Mouse (Mus musculus): Measurements from ENCODE around the gene Plekhh2.
"Not testable (repeated sequence)": the region's sequence is repeated elsewhere in the genome, so short reads cannot be mapped to it uniquely, and the experiment has no call there.

Plekhh2 gene

DNA sequence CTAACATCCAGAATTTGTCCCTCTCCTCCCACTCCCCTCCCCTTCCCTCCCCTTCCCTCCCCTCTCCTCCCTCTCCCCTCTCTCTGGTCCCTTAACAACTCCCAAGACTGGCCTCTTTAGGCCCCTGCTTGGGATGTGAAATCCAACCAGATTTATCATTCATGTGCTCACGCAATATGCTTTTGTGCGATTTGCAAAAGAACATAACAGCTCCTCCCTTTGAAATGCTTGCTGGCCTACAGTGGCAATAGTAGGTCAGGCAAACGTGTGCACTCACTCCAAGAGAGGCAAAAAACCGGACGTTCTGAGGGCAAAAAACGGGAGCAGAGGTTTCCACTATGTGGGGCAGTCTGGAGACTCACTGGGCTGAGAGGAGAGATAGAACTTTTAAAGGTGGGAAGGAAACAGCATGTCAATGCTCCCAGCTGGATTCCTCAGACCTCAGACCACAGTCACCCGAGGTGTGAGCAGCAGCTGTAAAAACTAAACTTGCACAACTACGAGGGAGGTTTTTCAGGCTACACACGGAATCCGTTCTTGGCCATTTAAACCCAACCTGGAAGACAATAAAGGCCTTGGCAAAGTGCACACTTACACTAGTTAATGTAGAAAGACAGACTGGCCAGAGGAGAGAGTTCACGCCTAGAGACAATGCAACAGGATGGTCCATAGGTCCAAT lies 595 bp upstream of the Plekhh2 start:
- no peak for DNase-seq (ENCODE audit: extremely low spot score, low read depth, low spot score)

- DNase-seq (ENCODE audit: extremely low spot score, low read depth, low spot score) = no peak
These were observed 906 bp downstream of the Plekhh2 start for GRCm38 (mm10) chr17:84512516-84513085.

DNA sequence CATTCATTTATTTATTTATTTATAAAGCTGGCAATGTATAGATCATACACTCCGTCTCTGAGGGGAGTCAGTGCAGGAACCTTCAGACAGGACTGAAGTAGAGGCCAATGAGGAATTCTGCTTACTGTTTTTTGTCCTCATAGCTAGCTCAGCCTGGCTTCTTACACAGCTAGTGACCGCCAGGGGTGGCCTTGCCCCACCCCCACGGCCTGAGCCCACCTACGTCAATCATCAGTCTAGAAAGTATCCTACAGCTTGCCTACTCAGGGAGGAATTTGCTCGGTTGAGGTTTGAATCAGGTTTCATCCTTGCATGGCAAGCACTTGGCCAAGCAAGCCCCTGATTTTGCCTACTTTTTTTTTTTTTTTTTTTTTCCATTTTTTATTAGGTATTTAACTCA lies 4.2 kb downstream of the Plekhh2 start:
- no peak for DNase-seq (ENCODE audit: extremely low spot score, low read depth, low spot score)

GRCm38 (mm10) chr17:84519346-84519745 lies 7.7 kb downstream of the Plekhh2 start:
- DNase-seq (ENCODE audit: extremely low spot score, low read depth, low spot score) = no peak

DNA sequence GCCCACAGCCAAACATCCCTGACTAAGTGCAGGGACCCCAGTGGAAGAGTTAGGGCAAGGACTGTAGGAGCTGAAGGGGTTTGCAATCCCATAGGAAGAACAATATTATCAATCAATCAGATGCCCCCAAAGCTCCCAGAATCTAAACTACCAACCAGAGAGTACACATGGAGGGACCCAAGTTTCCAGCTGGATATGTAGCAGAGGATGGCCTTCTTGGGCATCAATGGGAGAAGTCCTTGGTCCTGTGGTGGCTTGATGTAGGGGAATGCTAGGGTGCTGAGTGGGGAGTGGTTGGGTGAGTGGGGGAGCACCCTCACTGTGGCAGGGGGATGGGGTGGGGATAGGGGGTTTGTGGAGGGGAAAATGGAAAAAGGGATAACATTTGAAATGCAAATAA lies 8.4 kb downstream of the Plekhh2 start:
- no peak for DNase-seq (ENCODE audit: extremely low spot score, low read depth, low spot score)

- no peak for DNase-seq (ENCODE audit: extremely low spot score, low read depth, low spot score)
These were observed 17.7 kb downstream of the Plekhh2 start for GRCm38 (mm10) chr17:84529356-84529755.

GRCm38 (mm10) chr17:84530202-84530796 lies 18.6 kb downstream of the Plekhh2 start:
- DNase-seq (ENCODE audit: extremely low spot score, low read depth, low spot score) = no peak

DNA sequence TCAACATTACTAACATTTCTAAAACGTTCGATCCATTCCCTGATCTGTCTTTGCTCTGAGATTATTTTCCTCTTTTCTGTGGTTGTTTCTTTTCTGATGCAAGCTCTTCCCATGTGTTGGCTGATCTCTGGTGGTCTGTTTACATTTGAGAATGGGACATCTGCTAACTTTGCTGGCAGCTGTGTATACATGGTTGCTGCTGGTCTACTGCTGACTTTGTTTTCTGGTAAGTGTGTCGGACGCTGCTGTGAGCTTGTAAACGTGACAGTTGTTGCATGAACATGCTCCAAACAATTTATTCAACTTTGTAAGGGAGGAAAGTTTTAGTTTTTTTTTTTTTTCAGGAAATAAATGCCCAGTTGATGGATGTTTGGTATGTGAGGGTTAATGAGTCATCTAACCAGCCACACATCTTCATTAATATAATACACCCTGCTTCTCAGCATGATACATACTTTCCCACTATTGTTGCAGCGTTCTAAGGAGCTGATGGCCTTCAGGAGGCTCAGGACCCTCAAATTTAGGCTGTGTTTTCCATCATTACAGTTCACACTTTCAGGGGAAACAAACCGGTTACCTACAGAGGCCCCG lies 21.3 kb downstream of the Plekhh2 start:
- DNase-seq (ENCODE audit: extremely low spot score, low read depth, low spot score) = no peak

DNA sequence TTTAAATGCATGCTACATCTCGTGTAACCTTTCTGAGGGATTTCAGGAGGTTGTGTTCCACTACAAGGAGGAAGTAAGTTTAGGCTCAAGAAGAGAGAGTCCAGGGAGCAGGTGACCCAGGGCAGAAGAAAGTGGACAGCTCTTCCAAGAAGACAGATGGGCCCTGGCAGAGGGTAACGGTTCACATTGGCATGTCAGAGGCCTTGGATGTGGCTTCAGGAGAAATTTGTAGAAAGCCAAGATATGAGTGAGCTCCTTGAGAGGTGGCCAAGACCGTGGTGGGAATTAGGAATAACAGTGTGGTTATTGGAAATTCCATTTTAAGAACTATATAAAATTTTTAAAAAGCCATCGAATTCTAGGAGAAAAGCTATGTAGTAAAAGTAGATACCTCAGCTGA lies 22.1 kb downstream of the Plekhh2 start:
- DNase-seq (ENCODE audit: extremely low spot score, low read depth, low spot score) = no peak

DNA sequence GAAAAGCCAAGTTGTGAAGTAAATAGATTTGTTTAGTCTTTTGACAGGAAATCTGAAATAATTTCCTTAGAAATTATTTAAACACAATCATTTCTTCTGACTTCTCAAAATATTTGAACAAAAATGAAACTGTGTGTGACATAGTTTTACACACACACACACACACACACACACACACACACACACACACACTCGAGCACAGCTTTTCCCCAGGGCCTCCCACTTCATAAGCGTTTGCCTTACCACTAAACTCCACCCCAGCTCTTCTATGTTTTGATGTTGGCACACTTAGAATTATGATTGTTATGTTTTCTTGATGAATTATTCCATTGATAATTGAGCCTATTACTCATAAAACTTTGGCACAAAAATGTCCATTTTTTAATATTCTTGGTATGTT lies 22.9 kb downstream of the Plekhh2 start:
- no peak for DNase-seq (ENCODE audit: extremely low spot score, low read depth, low spot score)

DNA sequence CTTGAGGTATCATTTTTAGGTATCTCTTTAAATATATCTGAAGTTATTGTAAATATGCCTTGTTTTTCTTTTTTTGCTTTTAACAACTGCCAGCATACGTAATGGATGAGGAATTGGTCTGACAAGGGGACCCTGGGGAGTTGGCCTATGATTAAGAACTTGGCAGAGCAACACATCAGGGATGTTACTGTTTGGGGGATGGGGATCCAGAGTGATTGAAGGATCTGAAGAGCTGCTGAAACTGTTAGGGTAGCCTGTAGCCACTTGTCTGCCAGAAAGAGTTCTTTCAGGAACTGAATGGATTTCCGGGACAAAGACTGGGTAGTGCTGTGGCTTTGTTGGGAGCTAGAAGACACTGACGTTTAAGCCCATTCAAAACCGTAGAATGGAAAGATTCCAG lies 23.5 kb downstream of the Plekhh2 start:
- DNase-seq (ENCODE audit: extremely low spot score, low read depth, low spot score) = no peak

DNA sequence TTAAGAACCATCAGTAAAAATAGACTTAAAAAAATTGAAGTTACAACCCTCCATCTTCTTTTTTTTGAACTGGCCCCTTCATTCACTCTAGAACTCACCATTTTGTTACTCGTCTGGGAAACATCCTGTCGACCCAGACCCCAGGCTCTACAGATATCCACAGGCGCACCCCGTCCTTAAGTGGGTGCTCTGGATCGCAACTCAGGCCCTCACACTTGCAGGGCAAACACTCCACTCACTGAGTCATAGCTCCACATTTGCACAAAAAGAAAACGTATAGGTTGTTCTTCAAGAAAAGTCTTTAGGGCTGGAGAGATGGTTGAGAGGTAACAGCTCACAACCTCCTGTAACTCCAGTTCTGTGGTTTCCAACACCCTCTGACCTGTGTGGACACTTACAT lies 25.6 kb downstream of the Plekhh2 start:
- DNase-seq (ENCODE audit: extremely low spot score, low read depth, low spot score) = no peak

DNA sequence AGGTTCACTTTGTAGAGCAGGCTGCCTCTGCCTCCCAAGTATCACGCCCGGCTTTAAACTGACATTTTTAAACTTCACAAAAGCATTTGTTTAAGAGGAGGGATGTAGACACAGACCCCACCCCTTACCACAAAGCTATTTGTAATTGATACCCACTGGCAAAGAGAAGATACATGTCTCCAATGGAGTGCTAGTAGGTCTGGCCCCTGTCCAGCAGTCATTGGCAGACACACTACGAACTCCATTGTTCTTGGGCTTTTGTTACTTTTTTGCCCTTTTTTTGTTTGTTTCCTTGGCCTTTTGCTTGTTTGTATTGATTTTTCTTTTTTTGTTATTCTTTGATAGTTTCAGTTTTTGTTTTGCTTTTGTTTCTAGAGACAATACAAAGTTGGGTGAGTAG lies 26.3 kb downstream of the Plekhh2 start:
- no peak for DNase-seq (ENCODE audit: extremely low spot score, low read depth, low spot score)

GRCm38 (mm10) chr17:84540603-84541002 lies 28.9 kb downstream of the Plekhh2 start:
- DNase-seq (ENCODE audit: extremely low spot score, low read depth, low spot score) = no peak

GRCm38 (mm10) chr17:84550902-84551877 lies 39.5 kb downstream of the Plekhh2 start:
- DNase-seq (ENCODE audit: extremely low spot score, low read depth, low spot score) = no peak

DNA sequence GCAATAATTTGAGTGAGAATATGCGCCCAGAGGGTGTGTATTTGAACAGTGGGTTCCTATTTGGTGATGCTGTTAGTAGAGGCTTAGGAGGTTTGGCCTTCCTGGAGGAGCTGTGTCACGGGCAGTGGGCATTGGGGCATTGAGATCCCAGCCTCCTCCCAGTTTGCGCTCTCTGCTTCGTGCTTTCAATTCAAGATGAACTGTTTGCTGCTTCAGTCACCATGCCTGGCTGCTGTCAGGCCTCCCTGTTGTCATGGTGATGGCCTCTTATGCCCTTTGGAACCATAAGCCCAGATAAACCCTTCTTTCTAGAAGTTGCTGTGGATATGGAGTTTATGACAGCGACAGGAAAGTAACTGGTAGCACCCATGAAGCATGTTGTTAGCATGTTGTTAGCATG lies 40.5 kb downstream of the Plekhh2 start:
- DNase-seq (ENCODE audit: extremely low spot score, low read depth, low spot score) = no peak

GRCm38 (mm10) chr17:84564264-84564663 lies 52.6 kb downstream of the Plekhh2 start:
- not testable (repeated sequence) for DNase-seq (ENCODE audit: extremely low spot score, low read depth, low spot score)

DNA sequence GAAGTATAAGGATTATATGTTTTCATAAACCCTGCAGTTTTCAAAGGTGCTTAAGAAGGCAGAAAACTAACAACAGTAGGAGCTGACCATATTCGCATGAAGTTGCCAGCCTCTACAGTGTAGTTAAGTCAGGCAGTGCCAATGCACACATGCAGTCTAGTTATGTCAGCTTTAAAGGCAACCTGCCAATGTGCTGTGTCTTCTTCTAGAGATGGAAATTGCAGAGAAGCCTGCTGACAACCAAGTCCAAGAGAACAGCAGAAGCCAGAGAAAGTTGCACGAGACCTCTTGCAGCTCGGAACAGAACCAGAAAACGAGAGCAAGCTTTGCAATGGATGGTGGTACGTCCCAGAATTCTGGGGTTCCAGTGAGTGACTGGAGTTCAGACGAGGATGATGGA lies 54.1 kb downstream of the Plekhh2 start:
- DNase-seq (ENCODE audit: extremely low spot score, low read depth, low spot score) = no peak

DNA sequence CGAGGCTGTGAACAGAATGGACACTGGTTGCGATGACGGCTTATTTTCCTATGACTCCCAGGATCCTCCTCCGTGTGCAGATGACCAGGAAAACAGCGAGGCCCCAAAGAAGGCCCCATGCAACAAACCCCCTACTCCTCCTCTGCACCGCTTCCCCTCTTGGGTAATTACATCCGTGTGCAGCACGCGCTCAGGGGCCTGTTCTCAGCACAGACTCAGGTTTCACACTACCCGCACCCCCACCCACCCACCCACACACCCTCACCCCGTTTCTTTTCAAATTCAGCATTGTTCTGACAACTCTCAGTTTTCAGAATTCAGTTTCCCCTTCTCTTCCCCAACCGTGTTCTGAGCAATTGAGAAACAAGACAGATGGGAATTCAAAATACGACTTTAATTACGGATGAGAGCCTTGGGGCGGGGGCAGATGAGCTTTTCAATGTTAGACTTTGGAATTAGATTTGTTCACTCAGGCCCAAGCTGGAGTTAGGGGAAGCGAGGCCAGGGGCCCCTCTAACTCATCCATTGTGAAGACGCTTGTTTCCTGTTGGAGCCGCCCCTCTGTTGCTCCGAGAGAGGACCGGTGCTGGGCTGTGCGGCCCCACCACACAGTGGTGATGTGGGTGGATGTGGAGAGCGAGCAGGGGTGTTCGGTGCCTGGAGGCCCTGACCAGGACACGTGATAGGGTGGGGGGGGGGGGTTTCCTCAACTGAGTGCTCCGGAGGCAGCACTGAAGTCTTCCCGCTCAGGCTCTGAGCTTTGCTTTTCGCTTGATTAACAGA lies 55.3 kb downstream of the Plekhh2 start:
- no peak for DNase-seq (ENCODE audit: extremely low spot score, low read depth, low spot score)

DNA sequence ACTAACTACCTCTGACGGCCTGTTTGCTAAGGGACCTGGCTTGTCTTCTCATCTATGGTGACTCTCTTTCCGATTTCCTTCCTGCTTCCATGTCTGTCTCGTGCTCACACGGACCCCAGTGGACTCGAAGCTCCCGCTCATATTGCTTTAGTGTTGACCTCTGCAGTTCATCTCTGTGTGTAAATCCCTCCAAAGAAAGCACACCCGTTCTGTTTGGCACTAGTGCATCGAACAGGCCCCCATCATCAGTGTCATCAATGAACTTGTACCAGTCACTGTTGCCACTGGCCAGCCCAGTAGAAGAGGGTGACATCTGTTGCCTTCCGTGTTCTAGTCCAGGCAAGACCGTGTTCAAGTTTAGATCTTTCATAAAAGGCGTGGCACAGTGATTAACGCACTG lies 57.1 kb downstream of the Plekhh2 start:
- no peak for DNase-seq (ENCODE audit: extremely low spot score, low read depth, low spot score)

All from hindlimb bud, embryonic 11.5 days (tissue).